Mouse (Mus musculus) cerebellum, adult 9-11 months (tissue): Measurements from ENCODE around the gene Ralgps1.
"Not testable (repeated sequence)": the region's sequence is repeated elsewhere in the genome, so short reads cannot be mapped to it uniquely, and the experiment has no call there.

Source experiments
- DNase-seq: peaks from one replicate; pipeline ENCODE4 v3.0.0; 2022

The Ralgps1 gene

GRCm38 (mm10) chr2:33129696-33130095 is 241.6 kb downstream of the Ralgps1 start:
- DNase-seq: peak; percentile 82

- peak; percentile 54 for DNase-seq
These were observed 242.3 kb downstream of the Ralgps1 start for GRCm38 (mm10) chr2:33129005-33129404.

- no peak for DNase-seq
These were observed 244.0 kb downstream of the Ralgps1 start for GRCm38 (mm10) chr2:33127271-33127670.

DNA sequence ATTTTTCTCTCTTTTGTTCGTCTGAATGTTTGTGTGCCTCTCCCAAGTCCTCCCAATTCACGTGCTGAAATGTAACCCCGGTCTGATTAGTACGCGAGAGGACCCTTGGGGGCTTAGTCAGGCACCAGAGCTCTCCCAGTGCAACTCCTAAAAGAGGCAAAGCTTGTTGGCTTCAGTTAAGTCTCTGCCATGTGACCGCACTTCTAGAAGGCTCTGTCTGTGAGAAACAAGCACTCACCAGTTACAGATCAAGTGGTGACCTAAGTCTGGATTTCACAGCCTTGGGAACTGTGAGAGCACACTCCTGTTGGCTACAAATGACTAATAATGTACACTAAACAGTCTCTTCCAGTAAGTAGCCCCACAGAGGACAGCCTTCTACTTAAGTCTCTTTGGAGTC is 248.4 kb downstream of the Ralgps1 start:
- DNase-seq: no peak

GRCm38 (mm10) chr2:33100536-33100935 is 270.8 kb downstream of the Ralgps1 start:
- peak; percentile 86 for DNase-seq

GRCm38 (mm10) chr2:33097326-33097725 is 274.0 kb downstream of the Ralgps1 start:
- DNase-seq: not testable (repeated sequence)

DNA sequence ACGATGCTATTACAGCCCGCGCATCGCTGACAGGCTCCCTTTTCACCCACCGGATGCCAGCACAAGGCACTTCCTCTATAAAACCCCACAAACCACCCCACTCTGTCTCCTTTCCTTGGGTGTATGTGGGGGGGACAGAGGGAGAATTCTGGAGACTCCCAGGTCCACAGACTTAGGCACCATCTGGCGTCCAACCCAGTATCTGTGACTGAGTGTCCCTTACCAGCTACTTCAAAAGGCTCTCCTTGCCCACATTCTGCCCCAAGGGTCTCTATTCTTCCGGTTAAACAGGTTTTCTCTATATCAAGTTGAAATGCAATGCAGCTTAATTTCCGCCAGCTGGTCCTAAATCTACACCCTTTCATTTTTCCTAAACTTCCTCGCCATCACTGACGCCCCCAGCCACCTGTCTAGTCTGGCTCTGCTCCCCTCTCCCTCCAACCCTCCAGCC is 276.0 kb downstream of the Ralgps1 start:
- no peak for DNase-seq

- DNase-seq: peak; percentile 44
These were observed 280.4 kb downstream of the Ralgps1 start for GRCm38 (mm10) chr2:33090620-33091520.

- DNase-seq: not testable (repeated sequence)
These were observed 281.3 kb downstream of the Ralgps1 start for GRCm38 (mm10) chr2:33090033-33090400.

GRCm38 (mm10) chr2:33089356-33090032 is 281.8 kb downstream of the Ralgps1 start:
- DNase-seq: peak; percentile 81

DNA sequence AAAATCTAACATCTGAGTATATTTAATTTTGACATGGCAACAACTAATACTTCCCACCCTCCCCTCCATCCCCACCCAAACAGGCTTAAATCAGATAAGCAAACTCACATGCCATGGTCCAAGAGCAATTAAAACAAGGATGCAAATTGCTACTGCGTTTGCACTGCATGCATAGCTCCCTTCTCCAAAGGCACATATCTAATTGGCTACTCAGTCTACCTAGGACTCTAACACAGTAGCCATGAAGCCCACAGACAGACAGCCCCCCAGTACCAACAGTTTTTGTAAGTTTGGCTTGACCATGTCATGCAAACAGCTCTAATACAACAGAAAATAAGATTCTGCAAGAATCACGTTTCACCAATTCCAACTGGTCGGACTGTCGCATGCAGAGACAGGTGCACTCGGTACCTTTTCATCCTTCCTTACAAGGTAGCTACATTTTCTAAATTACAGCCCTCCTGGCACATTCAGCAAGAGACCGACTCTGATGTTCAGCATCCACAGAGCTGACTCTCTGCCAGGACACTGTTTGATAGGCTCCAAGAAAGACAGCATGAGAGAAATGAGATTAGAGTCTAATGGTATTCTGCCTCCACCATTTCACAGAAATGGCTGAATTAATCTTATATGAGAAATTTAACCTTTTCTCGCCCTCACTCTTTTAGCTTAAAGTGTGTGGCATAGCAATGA is 284.5 kb downstream of the Ralgps1 start:
- peak; percentile 55 for DNase-seq

DNA sequence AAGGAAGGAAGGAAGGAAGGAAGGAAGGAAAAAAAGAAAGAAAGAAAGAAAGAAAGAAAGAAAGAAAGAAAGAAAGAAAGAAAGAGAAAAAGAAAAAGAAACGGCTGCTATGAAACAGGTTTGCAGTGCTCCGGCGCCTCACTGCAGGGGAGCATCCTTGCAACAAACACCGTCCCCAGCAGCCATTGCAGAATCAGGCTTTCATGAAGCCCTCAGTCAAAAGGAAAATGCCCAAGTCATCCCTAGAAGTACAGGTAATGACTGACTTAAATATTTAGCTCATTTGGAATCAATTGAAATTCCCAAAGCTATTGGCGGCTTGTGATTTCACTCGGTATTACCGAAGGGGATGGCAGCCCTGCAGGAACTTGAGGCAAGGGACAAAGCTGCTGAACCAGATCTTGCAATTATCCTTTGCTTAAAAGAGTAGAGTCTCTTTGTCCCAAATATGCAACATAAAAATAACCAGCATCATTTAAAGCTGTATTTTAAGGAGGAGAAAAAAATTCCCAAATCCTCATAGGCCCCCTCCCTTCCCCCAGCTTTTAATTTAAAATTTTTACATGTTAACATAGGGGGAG is 285.2 kb downstream of the Ralgps1 start:
- DNase-seq: no peak

- DNase-seq: no peak
These were observed 287.1 kb downstream of the Ralgps1 start for GRCm38 (mm10) chr2:33084221-33084620.
